Mouse (Mus musculus): ENCODE data around the gene Zmiz1.

- no peak for TF ChIP-seq CTCF (IDR thresholded peaks at IDR 0.05; ENCODE audit: low read depth)
- no peak for TF ChIP-seq EP300 (IDR thresholded peaks at IDR 0.05; ENCODE audit: low read depth)
These were observed 4.0 kb downstream of the Zmiz1 start for GRCm38 (mm10) chr14:25462975-25463374.
